Mouse (Mus musculus): ENCODE results near the gene Stac2.

DNA sequence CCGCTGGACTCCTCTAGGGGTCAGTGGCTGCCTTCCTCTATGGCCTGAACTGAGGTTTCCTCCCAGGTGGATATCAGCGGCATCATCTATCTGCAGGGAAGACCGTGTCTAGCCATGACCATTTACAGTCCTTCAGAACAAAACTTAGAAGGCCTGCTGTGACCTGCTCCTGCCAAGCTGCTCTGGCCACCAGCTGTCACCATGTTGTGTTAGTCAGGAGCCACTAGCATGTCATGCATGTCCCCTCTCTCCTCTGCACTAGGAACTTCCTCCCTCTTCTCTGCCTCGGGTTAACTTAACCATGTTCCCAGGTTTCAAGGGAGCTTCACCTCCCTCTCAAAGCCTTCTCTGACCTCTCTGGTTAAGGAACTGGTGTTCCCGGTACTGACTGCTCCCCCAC is 53.5 kb downstream of the Stac2 start:
- TF ChIP-seq CTCF (IDR thresholded peaks at IDR 0.05; ENCODE audit: borderline replicate concordance, insufficient read depth, low read length) (no peak), POLR2A (IDR thresholded peaks at IDR 0.05; ENCODE audit: low read depth, low read length) (no peak)

All from embryonic fibroblast, embryonic 13.5 days (primary cell).